Mouse (Mus musculus): ENCODE measurements at regions not wholly inside any gene's neighbourhood (a gene's known extent, or its start where the extent isn't known, plus 50 kb on each side); places are given as distances from the start of the nearest gene placed in this dataset. TPM values are rescaled to one million over a fixed set of nuclear protein-coding genes. Genes with fewer than 3 reads are reported as not detected.

- H3ac ChIP-seq (ENCODE audit: control insufficient read depth, insufficient read length, low read depth) = no peak overlapping the region
- H3K27me3 ChIP-seq (ENCODE audit: control insufficient read depth, insufficient read depth, insufficient read length) = no peaks in the 10 kb centered on the region
- H3K36me3 ChIP-seq (ENCODE audit: control insufficient read depth, insufficient read depth) = no peaks in the 10 kb centered on the region
- H3K79me2 ChIP-seq (ENCODE audit: control insufficient read depth, insufficient read depth) = no peaks in the 10 kb centered on the region
- H3K79me3 ChIP-seq (ENCODE audit: low read depth) = no peaks in the 10 kb centered on the region
- TF ChIP-seq MYOG (IDR thresholded peaks at IDR 0.05; ENCODE audit: control insufficient read depth, extremely low read depth, insufficient read length) = no peak
- no peak for TF ChIP-seq CTCF (IDR thresholded peaks at IDR 0.05; ENCODE audit: control insufficient read depth, insufficient read depth, insufficient read length)
- no peak for TF ChIP-seq MAX (IDR thresholded peaks at IDR 0.05)
- no peak for TF ChIP-seq MYOD1 (IDR thresholded peaks at IDR 0.05; ENCODE audit: control insufficient read depth, insufficient read length, low read depth)
- TF ChIP-seq USF1 (IDR thresholded peaks at IDR 0.05; ENCODE audit: low read depth) = no peak
- TF ChIP-seq FOSL1 (IDR thresholded peaks at IDR 0.05; ENCODE audit: insufficient read depth, low read length, poor library complexity, severe bottlenecking) = no peak
- H3K4me3 ChIP-seq (ENCODE audit: insufficient read depth, poor library complexity, severe bottlenecking) = no peak overlapping the region
Measured at GRCm38 (mm10) chr10:44582736-44583135, 54.4 kb upstream of the Prdm1 start.

Small RNA genes lying in the stretch of these regions (microRNA-seq; reads per million reads assigned to microRNA genes)
- not detected for gene Gm24271 (ENCODE audit: borderline microRNAs expressed)
